Mouse (Mus musculus) lung, postnatal 14 days (tissue): Measurements from ENCODE around the gene Zfp618.

Experiments used
- DNase-seq: peaks from one replicate; pipeline ENCODE4 v3.0.0; 2021

The Zfp618 gene

DNA sequence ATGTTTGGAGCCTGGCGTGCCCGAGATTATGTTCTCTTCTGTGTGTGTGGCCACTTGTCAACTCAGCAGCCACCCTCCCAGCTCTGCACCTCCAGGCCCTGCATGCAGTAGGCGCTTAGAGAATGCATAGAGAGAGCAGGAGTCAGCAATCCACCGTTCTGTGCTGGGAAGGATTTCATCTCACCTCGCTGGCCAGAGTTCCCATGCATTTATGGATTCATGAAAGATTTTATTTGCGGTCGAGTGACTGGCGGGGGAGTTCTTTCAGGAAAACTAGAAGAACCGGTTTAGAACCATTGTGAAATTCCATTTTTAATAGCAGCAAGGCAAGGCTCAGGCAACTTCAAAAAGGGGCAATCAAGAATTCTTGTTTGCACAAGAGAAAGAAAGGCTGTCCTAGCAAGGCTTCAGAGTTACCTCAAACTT lies 67.2 kb downstream of the Zfp618 start:
- DNase-seq, result no peak

- no peak for DNase-seq
These were observed 68.4 kb downstream of the Zfp618 start for GRCm38 (mm10) chr4:63033724-63034123.

GRCm38 (mm10) chr4:63035991-63036390 lies 70.6 kb downstream of the Zfp618 start:
- no peak for DNase-seq

GRCm38 (mm10) chr4:63036790-63037189 lies 71.4 kb downstream of the Zfp618 start:
- DNase-seq, result no peak

- DNase-seq, result peak; percentile 0
These were observed 72.2 kb downstream of the Zfp618 start for GRCm38 (mm10) chr4:63037555-63037954.

DNA sequence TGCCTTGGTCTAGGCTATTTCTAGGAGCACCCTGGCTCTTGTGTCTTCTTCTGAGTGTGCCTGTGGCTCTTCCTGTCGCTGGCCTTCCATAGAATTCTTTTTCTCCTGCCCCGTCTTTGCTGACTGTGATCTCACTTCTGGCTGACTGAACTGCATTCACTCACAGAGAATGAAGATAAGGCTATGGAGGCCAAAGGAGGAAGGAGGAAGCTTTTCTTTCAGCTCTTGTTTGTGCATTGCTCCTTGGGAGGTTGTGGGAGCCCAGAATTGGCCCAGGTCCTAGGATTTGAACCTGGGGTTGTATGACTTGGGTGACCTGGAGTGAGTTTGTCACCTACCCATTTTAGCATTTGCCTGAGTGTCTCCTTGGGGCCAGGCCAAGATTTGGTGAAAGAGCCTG lies 72.9 kb downstream of the Zfp618 start:
- DNase-seq, result no peak

DNA sequence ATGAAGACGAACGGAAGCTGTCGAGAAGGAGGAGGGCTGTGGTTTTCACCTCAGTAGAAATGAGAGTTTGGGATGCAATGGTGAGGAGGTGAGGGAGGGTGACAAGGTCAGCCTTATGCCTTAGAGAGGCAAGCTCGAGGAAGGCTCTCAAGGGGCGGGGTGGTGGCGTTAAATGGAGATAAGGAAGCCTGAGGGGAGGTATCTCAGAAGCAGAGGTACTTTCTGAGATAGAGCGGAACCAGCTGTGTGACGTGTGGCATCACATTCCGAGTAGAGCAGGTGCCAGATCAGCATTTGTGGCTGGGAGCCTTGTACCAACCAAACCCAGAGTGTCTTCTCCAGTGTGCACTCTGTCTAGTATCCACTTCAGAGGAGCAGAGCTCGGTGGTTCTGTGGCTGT lies 73.6 kb downstream of the Zfp618 start:
- DNase-seq, result peak; percentile 0

- DNase-seq, result no peak
These were observed 83.2 kb downstream of the Zfp618 start for GRCm38 (mm10) chr4:63048606-63049005.

- no peak for DNase-seq
These were observed 84.4 kb downstream of the Zfp618 start for GRCm38 (mm10) chr4:63049596-63050318.

GRCm38 (mm10) chr4:63050319-63050676 lies 84.9 kb downstream of the Zfp618 start:
- no peak for DNase-seq

DNA sequence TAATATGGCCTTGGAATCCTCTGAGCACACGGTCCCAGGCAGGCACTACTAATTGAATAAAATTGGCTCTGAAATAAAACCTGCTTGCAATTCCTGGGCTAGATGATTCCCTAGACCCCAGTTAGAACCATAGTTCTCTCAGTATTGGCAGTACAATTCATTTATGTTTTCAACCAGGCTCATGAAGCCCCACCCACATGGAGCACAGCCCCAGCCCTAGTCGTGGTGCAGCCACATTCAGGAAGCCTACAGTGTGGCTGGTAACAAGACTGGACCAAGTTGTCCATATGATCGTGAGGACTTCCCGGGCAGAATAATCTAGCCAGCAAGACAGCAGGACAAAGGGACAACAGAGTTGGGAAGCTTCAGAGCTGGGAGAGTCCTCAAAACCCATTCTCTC lies 85.6 kb downstream of the Zfp618 start:
- DNase-seq, result no peak

DNA sequence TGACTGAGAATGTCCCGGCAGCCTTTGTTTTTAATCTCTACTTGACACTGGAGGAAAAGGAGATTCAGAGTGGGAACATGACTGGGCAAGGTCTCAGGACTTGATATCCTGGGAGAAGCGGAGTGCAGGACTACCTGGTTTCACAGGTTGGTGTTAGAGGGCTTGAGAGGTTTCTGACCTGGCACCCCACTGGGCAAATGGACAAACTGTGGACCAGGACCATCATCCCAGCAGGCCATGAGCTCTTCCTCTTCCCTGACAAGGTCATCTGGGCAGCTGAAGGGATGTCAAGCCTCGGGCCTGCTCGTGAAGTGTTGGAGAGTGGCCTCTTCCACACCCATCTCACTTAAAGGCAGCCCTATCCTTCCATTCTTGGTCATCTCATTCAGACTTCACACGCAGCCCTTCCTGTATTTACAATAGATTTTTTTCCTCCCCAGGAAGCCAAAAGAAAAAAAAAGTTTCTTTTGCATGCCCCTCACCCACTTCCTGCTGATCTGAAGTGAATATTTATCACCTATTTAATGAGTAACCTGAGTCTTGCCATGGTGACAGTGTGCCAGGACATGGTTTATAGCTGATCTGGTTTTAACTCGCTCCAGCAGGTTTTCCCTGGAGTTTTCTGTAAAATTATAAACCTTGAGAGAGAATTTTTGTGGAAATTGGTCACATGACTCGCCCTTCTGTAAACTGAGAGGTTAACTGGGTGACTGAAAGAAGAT lies 86.7 kb downstream of the Zfp618 start:
- no peak for DNase-seq

- no peak for DNase-seq
These were observed 87.3 kb downstream of the Zfp618 start for GRCm38 (mm10) chr4:63052662-63053033.

- DNase-seq, result no peak
These were observed 89.9 kb downstream of the Zfp618 start for GRCm38 (mm10) chr4:63055216-63055745.

GRCm38 (mm10) chr4:63056641-63057415 lies 91.5 kb downstream of the Zfp618 start:
- DNase-seq, result no peak

DNA sequence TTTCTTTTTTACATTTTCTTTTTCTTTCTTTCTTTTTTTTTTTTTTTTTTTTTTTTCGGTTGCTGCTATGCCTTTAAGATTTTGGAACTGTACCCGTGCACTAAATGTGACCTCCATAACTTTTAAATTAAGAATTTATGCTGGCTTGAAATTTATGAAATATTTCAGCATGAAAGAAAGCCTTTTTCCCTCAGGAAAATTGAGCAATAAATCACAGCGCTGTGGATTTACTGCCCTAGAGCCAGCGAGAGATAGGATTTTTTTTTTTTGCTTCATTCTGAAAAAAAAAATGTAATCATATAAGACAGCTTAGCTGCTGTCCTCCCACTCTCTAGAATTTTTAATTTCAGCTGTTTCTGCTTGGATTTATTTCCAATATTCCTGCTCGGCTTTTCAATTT lies 92.2 kb downstream of the Zfp618 start:
- DNase-seq, result no peak

DNA sequence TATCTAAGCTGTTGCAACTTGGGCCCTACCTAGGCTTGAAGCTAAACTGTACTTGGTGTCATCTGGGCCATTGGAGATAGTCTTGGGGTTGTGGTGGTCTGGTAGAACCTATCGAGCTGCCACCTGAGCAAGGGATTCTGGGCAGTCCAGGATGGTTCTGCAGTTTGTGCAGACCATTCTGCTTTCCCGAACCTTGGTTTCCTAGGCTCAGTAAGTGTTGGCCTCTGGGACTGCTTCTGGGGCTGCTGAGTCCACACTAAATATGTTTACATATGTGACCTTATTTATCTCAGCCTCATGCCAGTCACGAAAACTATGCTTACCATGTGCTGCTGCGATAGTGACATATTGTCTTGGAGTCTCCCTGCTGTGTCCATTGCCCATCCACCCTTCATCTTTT lies 93.3 kb downstream of the Zfp618 start:
- no peak for DNase-seq

GRCm38 (mm10) chr4:63060358-63060757 lies 95.0 kb downstream of the Zfp618 start:
- DNase-seq, result no peak

DNA sequence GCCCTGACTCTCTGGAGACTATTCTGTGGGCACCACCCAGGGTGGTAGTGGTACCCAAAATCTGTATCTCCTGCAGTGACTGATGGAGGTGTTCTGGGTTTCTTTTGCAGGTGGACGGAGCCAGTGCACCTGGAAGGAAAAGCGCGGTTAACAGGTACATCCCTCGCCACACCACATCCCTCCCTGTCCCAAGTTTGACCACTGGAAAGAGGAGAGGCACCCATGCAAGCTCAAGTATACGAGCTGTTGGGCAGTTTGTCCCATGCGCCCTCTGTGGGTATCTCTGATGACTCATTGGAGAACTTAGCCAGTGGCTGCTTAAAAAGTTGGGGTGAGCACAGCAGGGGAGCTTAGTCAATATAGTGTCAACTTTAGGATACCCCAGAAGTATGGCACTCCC lies 96.0 kb downstream of the Zfp618 start:
- DNase-seq, result no peak

- DNase-seq, result no peak
These were observed 98.0 kb downstream of the Zfp618 start for GRCm38 (mm10) chr4:63063360-63063759.

DNA sequence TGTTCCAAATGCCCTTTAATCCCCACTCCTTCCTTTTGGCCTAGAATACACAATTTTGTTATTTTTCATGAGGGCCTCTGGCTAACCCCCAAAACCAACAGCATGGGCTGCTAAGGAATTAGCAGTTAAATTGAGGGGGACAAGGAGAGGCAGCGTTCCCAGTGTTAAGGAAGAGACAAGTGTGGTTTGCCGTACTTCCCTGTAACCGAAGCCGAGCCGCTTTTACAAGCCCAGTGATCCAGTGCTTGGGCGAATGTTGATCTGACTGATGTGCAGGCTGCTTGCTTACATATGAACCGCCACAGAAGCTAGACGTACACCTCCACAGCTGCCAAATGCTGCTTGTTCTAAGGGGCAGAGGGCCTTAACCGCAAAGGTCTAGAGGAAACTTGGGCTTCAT lies 99.5 kb downstream of the Zfp618 start:
- DNase-seq, result no peak

GRCm38 (mm10) chr4:63066796-63067195 lies 101.4 kb downstream of the Zfp618 start:
- no peak for DNase-seq

GRCm38 (mm10) chr4:63067822-63068221 lies 102.4 kb downstream of the Zfp618 start:
- no peak for DNase-seq
